Mouse (Mus musculus) testis, adult 2 months (tissue): Measurements from ENCODE around the gene Snx7.

ENCODE experiments used
- CTCF ChIP-seq: fragments of 200-500 bp; IDR thresholded peaks from 2 replicates; pipeline ENCODE4 v1.5.1; 2012; ENCODE audit warnings: low read depth, mild to moderate bottlenecking, inconsistent platforms, low read length, moderate library complexity; ENCODE audit not compliant: control insufficient read depth, insufficient read depth, insufficient replicate concordance
- POLR2A ChIP-seq: fragments of 200-500 bp; IDR thresholded peaks from 2 replicates; pipeline ENCODE4 v1.6.1; 2012; ENCODE audit warnings: low read depth, mild to moderate bottlenecking, inconsistent platforms, low read length, moderate library complexity; ENCODE audit not compliant: control insufficient read depth

DNA sequence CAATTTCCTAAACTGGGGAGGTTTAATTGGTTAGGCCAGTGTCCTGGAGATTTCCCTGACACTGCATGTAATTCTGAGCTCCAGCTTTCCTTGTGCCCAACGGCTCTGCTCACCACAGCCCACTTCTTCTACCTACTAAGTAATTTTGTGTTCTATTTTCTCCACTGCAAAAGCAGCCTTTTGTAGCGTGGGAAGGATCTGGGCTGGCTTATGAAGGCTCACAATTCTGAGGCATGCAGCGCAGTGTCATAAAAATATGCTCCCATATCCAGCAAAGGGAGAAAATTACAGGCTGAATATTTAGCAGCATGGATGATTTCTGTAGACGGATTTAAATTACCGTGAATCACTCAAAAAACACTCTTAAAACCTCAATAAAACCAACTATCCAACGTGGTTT, 19.9 kb downstream of the Snx7 start:
- TF ChIP-seq CTCF: no peak
- TF ChIP-seq POLR2A: no peak
